ENCODE assay signal across 10 mouse cellular contexts in the genomic region with DNA sequence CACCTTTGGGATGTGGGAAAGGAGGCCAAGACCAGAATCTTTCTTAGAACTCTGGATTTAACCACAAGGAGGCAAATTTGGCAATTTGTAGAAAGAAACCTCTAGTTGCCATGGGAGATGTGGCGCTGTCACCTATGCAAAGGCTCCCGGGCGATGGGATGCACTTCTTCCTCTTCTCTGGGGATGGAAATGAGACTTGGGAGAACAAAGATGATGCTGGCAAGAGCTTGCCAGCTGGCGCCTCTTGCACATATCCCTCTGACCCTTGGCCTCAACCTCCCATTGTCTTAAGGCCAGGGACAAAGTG. TPM values are rescaled to one million over a fixed set of nuclear protein-coding genes. Genes with fewer than 3 reads are reported as not detected.
A peak's percentile ranks its signal among the peaks of the same experiment; 100 is the strongest.
DNase-seq lines count a peak whose midpoint lies in the region; ATAC-seq lines count a peak whose summit lies in the region.
"Had no signal": no experiment of that assay in that cellular context is flagged by ENCODE, and none has a peak within 500 bp of the region (broad histone marks: within the 10 kb centered on the region; RNA-seq: fewer than 3 reads in every experiment).

No protein-coding gene starts in this region.

- no peaks in the 10 kb centered on the region for H3K36me3 ChIP-seq in lung, embryonic 15.5 days
- no peaks in the 10 kb centered on the region for H3K36me3 ChIP-seq in forebrain, embryonic 12.5 days (replicated peaks)
- H3K36me3 ChIP-seq in limb, embryonic 15.5 days, result no peaks in the 10 kb centered on the region
- H3K36me3 ChIP-seq in stomach, embryonic 14.5 days (ENCODE audit: control insufficient read depth, insufficient read depth, low read length), result no peaks in the 10 kb centered on the region

- peak overlapping the region; percentile 51 for H3K4me3 ChIP-seq in lung, embryonic 15.5 days
- H3K4me3 ChIP-seq in forebrain, embryonic 12.5 days (replicated peaks), result peak overlapping the region; percentile 55
- peak overlapping the region; percentile 50 for H3K4me3 ChIP-seq in limb, embryonic 15.5 days
- H3K4me3 ChIP-seq in stomach, embryonic 14.5 days (ENCODE audit: low read depth, low read length), result peak overlapping the region; percentile 37

- peak overlapping the region; percentile 93 for H3K4me2 ChIP-seq in lung, embryonic 15.5 days
- H3K4me2 ChIP-seq in forebrain, embryonic 12.5 days, result peak overlapping the region; percentile 75
- peak overlapping the region; percentile 89 for H3K4me2 ChIP-seq in limb, embryonic 15.5 days
- peak overlapping the region; percentile 65 for H3K4me2 ChIP-seq in stomach, embryonic 14.5 days (replicated peaks; ENCODE audit: low read depth, low read length)

- H3K9me3 ChIP-seq in lung, embryonic 15.5 days, result no peaks in the 10 kb centered on the region
- H3K9me3 ChIP-seq in forebrain, embryonic 12.5 days, result no peaks in the 10 kb centered on the region
- H3K9me3 ChIP-seq in limb, embryonic 15.5 days, result no peaks in the 10 kb centered on the region
- H3K9me3 ChIP-seq in stomach, embryonic 14.5 days (ENCODE audit: control insufficient read depth, low read depth, low read length), result no peaks in the 10 kb centered on the region

- ATAC-seq in lung, embryonic 15.5 days (ENCODE audit: borderline replicate concordance, extremely low read depth, low FRiP score, low TSS enrichment), result no peak
- ATAC-seq in forebrain, embryonic 12.5 days (ENCODE audit: low FRiP score), result no peak
- ATAC-seq in limb, embryonic 15.5 days (ENCODE audit: insufficient number of reproducible peaks, low FRiP score, low TSS enrichment, low read depth), result no peak
- ATAC-seq in stomach, embryonic 14.5 days (ENCODE audit: insufficient number of reproducible peaks, insufficient read depth, low FRiP score, low read depth), result no peak

- H3K27ac ChIP-seq in lung, embryonic 15.5 days, result no peak overlapping the region
- H3K27ac ChIP-seq in forebrain, embryonic 12.5 days, result no peak overlapping the region
- no peak overlapping the region for H3K27ac ChIP-seq in limb, embryonic 15.5 days
- no peak overlapping the region for H3K27ac ChIP-seq in stomach, embryonic 14.5 days (ENCODE audit: low read length)

- 25% methylated on average over 4 of the region's 4 CpGs for WGBS in lung, embryonic 15.5 days
- 6% methylated on average over 4 of the region's 4 CpGs for WGBS in forebrain, embryonic 12.5 days
- WGBS in limb, embryonic 15.5 days, result 27% methylated on average over 4 of the region's 4 CpGs
- 16% methylated on average over 4 of the region's 4 CpGs for WGBS in stomach, embryonic 14.5 days

- H3K27me3 ChIP-seq in lung, embryonic 15.5 days, result peaks cover 17% of the 10 kb centered on the region
- H3K27me3 ChIP-seq in forebrain, embryonic 12.5 days, result peaks cover 13% of the 10 kb centered on the region
- peaks cover 28% of the 10 kb centered on the region for H3K27me3 ChIP-seq in limb, embryonic 15.5 days
- H3K27me3 ChIP-seq in stomach, embryonic 14.5 days (ENCODE audit: control insufficient read depth, insufficient read depth, low read length), result 0 out of 2 replicates have a peak, but pooled peaks cover 3% of the 10 kb centered on the region

- no peak overlapping the region for H3K9ac ChIP-seq in lung, embryonic 15.5 days
- H3K9ac ChIP-seq in forebrain, embryonic 12.5 days, result peak overlapping the region; percentile 58; the same call in 1 of the 2 replicates
- H3K9ac ChIP-seq in limb, embryonic 15.5 days, result 0 out of 2 replicates have a peak overlapping the region, but pooled peaks have one; percentile 37
- H3K9ac ChIP-seq in stomach, embryonic 14.5 days (replicated peaks; ENCODE audit: low read depth, low read length), result peak overlapping the region; percentile 31; the same call in 1 of the 2 replicates

- DNase-seq in lung, postnatal 4 days, result no peak
- no peak for DNase-seq in thymus, postnatal 36 days
- no peak for DNase-seq in ovary, adult 18-20 months (ENCODE audit: low spot score)
- no peak for DNase-seq in urinary bladder, postnatal 25 days (ENCODE audit: low spot score)

- 0 out of 2 replicates have a peak, but pooled peaks cover 3% of the 10 kb centered on the region for H3K4me1 ChIP-seq in lung, embryonic 15.5 days
- peaks cover 12% of the 10 kb centered on the region for H3K4me1 ChIP-seq in forebrain, embryonic 12.5 days
- 0 out of 2 replicates have a peak, but pooled peaks cover 9% of the 10 kb centered on the region for H3K4me1 ChIP-seq in limb, embryonic 15.5 days
- no peaks in the 10 kb centered on the region for H3K4me1 ChIP-seq in stomach, embryonic 14.5 days (ENCODE audit: control insufficient read depth, insufficient read depth, low read length)

RNA-seq across cellular contexts. Expression of gene Myo16, which starts 0.7 kb away (rescaled TPM):
- polyA plus RNA-seq in lung, embryonic 15.5 days (2015; fragmentation: Nextera tagmentation; extraction: Ambion mirVana), result 0.67 and 0.68 TPM in 2 replicates
- polyA plus RNA-seq in forebrain, embryonic 12.5 days (2016; fragmentation: Nextera tagmentation; extraction: Ambion mirVana), result 1.8 TPM in 2 replicates
- 0.42 and 0.61 TPM in 2 replicates for polyA plus RNA-seq in limb, embryonic 15.5 days (2015; fragmentation: Nextera tagmentation; extraction: Ambion mirVana)
- polyA plus RNA-seq in stomach, embryonic 14.5 days (2014; fragmentation: Nextera tagmentation; extraction: Ambion mirVana), result 5.1 and 6.4 TPM in 2 replicates
- polyA plus RNA-seq: liver, adult 2 months; small intestine, adult 2 months had no signal
